Mouse (Mus musculus): Measurements from ENCODE around the gene Sigirr.

The Sigirr gene

GRCm38 (mm10) chr7:141099911-141100691, at the start of gene Sigirr:
Gene Sigirr, minus strand, starts transcription at chr7:141100572.
- DNase-seq (ENCODE audit: low spot score), result peak; percentile 20

GRCm38 (mm10) chr7:141148639-141149038, 48.3 kb upstream of the Sigirr start:
- DNase-seq (ENCODE audit: low spot score), result no peak

- DNase-seq (ENCODE audit: low spot score), result no peak
These were observed 46.7 kb upstream of the Sigirr start for GRCm38 (mm10) chr7:141147044-141147443.

GRCm38 (mm10) chr7:141146043-141146595, 45.7 kb upstream of the Sigirr start:
- DNase-seq (ENCODE audit: low spot score), result no peak

- DNase-seq (ENCODE audit: low spot score), result no peak
These were observed 45.0 kb upstream of the Sigirr start for GRCm38 (mm10) chr7:141145403-141145802.

GRCm38 (mm10) chr7:141144650-141145049, 44.3 kb upstream of the Sigirr start:
- DNase-seq (ENCODE audit: low spot score), result no peak

GRCm38 (mm10) chr7:141143861-141144260, 43.5 kb upstream of the Sigirr start:
- no peak for DNase-seq (ENCODE audit: low spot score)

- peak; percentile 59 for DNase-seq (ENCODE audit: low spot score)
These were observed 42.7 kb upstream of the Sigirr start for GRCm38 (mm10) chr7:141143112-141143511.

GRCm38 (mm10) chr7:141141326-141141725, 41.0 kb upstream of the Sigirr start:
- no peak for DNase-seq (ENCODE audit: low spot score)

GRCm38 (mm10) chr7:141131904-141132755, 31.8 kb upstream of the Sigirr start:
- DNase-seq (ENCODE audit: low spot score), result no peak

- DNase-seq (ENCODE audit: low spot score), result peak; percentile 98
These were observed 30.9 kb upstream of the Sigirr start for GRCm38 (mm10) chr7:141131024-141131820.

GRCm38 (mm10) chr7:141123517-141123856, 23.1 kb upstream of the Sigirr start:
- no peak for DNase-seq (ENCODE audit: low spot score)

GRCm38 (mm10) chr7:141122689-141123516, 22.5 kb upstream of the Sigirr start:
- peak; percentile 95 for DNase-seq (ENCODE audit: low spot score)

- DNase-seq (ENCODE audit: low spot score), result no peak
These were observed 21.9 kb upstream of the Sigirr start, which contains the start of gene Ptdss2 for GRCm38 (mm10) chr7:141122245-141122644. Gene Ptdss2, plus strand, starts transcription at chr7:141122382.

- no peak for DNase-seq (ENCODE audit: low spot score)
These were observed 20.7 kb upstream of the Sigirr start for GRCm38 (mm10) chr7:141121051-141121531.

- no peak for DNase-seq (ENCODE audit: low spot score)
These were observed 20.2 kb upstream of the Sigirr start for GRCm38 (mm10) chr7:141120605-141121004.

GRCm38 (mm10) chr7:141119487-141119886, 19.1 kb upstream of the Sigirr start:
- DNase-seq (ENCODE audit: low spot score), result no peak

- DNase-seq (ENCODE audit: low spot score), result no peak
These were observed 17.3 kb upstream of the Sigirr start, which contains the start of gene Ano9 for GRCm38 (mm10) chr7:141117636-141118035. Gene Ano9, minus strand, starts transcription at chr7:141117806.

- no peak for DNase-seq (ENCODE audit: low spot score)
These were observed 15.5 kb upstream of the Sigirr start for GRCm38 (mm10) chr7:141115874-141116273.

- no peak for DNase-seq (ENCODE audit: low spot score)
These were observed 2.8 kb upstream of the Sigirr start for GRCm38 (mm10) chr7:141103161-141103560.

GRCm38 (mm10) chr7:141097177-141097576, 3.2 kb downstream of the Sigirr start:
- DNase-seq (ENCODE audit: low spot score), result no peak

Measured in retina, embryonic 14.5 days (tissue).